Mouse (Mus musculus) heart, postnatal 10 days (tissue): Measurements from ENCODE around the gene Acsl5. TPM values are rescaled to one million over a fixed set of nuclear protein-coding genes. Genes with fewer than 3 reads are reported as not detected.

Experiments used
- DNase-seq, 2 experiments: peaks; one replicate each; pipeline ENCODE4 v3.0.0; 2021
- intact Hi-C: fragments of 180-260 bp; cut with DNase I; formaldehyde crosslinking; loops from one replicate; pipeline ENCODE4 v1.15.1; 2025
- total RNA-seq, 2 experiments: library from RNA; stranded (reverse); gene quantifications; 2 replicates each; pipeline ENCODE4 v1.2.3; 2021

The Acsl5 gene
- total RNA-seq: 10 to 100 TPM; 17.0 to 18.9 TPM

DNA sequence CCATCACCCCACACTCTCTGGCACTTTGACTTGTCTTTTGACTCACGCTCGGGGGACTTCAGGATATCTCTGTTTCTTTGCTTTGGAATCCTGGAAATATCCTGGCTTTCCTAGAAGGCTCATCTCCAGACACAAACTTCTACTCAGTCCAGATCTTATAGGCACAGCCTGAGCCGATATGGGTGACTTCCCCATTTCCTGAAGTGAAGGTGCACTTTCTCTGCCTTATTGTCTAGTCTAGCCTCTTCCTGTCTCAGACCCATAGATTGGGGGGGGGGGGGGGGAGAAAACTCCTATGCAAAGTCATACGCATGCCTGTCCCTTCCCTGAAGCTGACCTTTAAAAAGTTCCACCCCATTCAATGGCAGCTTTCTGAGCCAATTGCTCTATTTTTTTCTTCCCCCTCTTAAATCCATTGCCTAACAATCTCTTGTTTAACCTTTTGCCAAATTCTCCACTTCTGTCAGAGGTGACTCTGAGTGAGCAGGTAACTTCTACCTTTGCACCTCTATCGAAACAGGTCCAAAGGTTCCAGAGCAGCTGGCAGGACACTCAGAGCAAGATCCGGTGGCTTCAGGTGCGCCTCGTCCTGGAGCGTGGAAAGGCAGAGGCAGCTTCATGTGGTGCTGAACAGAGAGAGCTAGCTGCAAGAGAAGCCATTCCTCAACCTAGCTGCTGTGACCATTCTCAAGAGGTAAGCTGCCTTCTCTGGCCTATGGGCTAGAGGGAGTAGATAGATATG lies at the start of gene Acsl5:
Gene Acsl5 (plus strand): TSS at position 556 of the 742 bp plus-strand sequence.
- intact Hi-C loops: no loop called here

GRCm38 (mm10) chr19:55206482-55207138 lies 45.1 kb upstream of the Acsl5 start:
- DNase-seq: peak; percentile 58 to 76
- intact Hi-C loops: loop anchor here (5.0 to 10.0 kb wide), 2 partner anchors 1164 to 1442 kb away; partner anchors contain the start of gene Adra2a

More for the DNA sequence above, at the start of gene Acsl5:
- DNase-seq: no peak

DNA sequence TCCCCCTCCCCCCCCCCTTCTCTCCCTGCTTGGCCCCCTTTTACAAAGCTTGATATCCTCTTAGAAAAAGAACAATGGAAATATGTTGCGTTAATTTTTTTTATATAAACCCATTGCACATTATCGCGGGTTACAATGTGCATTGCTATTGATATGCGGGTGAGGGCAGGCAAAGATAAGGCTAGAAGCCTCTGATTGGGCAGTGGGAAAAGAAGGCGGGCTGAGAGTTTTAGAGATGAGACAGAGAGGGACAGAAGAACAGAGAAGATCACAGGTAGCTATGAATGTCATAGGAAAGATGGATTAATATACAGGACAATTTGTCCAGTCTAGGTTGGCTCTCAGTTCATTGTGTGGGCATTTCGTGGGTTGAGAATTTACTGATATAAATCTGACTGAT lies 44.5 kb upstream of the Acsl5 start:
- intact Hi-C loops: loop anchor here (5.0 to 10.0 kb wide), 2 partner anchors 1165 to 1442 kb away; partner anchors contain the start of gene Adra2a
- DNase-seq: no peak

DNA sequence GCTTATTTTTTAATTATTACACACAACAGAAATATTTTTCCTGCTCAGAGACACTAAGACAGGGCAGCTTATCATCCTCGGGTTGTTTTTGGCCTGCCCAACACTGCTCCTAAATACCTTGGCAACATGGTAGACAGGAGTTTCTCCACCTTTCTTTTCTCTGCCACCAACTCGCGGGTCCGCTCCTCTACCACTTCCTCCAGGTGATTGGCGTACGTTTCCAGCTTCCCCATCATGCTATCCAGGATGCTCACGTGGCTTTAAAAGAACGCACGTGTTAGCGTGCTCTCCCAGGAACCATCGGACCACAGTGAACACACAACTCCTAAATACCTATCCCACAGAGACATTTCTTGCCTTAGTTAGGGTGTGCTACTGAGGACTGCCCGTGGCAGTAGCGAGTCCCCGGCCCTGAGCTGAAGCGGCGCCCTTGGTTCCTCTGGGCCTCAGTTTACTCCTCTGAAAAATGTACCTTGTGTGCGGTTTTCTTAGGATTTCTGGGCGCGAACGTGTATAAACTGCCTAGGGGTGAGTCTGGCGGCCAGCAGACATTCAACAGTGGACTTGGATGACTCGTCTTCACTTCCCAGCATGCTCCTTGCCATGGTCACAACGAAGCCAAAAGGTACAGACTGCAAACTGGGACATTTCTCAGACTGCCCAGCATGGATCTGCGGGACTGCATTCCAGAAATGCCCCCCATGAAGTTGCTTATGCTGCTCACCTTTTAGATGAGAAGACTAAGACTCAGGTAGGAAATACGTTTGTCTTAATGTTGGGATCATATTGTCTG lies 43.8 kb upstream of the Acsl5 start:
- intact Hi-C loops: loop anchor here (5.0 to 10.0 kb wide), 2 partner anchors 1166 to 1443 kb away; partner anchors contain the start of gene Adra2a
- DNase-seq: no peak

GRCm38 (mm10) chr19:55208654-55209053 lies 43.1 kb upstream of the Acsl5 start:
- no peak for DNase-seq
- intact Hi-C loops: loop anchor here (5.0 to 10.0 kb wide), 2 partner anchors 1166 to 1444 kb away; partner anchors contain the start of gene Adra2a

DNA sequence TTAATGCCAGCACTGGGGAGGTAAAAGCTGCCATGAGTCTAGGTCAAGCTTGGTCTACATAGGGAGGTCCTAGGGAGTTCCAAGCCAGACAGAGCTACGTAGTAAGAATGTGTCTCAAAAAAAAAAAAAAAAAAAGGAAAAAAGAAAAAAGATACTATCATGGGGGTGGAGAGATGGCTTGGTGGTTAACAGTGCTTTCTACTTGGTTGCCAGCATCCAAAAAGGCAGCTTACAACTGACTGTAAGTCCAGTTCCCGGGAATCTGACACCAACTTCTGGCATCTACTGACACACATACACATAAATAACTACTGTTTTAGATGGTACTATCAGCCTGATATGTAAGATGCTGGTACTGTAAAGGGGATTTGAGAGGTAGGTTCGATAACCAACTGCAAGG lies 42.7 kb upstream of the Acsl5 start:
- no peak for DNase-seq
- intact Hi-C loops: loop anchor here (5.0 to 10.0 kb wide), 2 partner anchors 1167 to 1444 kb away; partner anchors contain the start of gene Adra2a

GRCm38 (mm10) chr19:55211698-55212097 lies 40.0 kb upstream of the Acsl5 start:
- no peak for DNase-seq
- intact Hi-C loops: no loop called here

DNA sequence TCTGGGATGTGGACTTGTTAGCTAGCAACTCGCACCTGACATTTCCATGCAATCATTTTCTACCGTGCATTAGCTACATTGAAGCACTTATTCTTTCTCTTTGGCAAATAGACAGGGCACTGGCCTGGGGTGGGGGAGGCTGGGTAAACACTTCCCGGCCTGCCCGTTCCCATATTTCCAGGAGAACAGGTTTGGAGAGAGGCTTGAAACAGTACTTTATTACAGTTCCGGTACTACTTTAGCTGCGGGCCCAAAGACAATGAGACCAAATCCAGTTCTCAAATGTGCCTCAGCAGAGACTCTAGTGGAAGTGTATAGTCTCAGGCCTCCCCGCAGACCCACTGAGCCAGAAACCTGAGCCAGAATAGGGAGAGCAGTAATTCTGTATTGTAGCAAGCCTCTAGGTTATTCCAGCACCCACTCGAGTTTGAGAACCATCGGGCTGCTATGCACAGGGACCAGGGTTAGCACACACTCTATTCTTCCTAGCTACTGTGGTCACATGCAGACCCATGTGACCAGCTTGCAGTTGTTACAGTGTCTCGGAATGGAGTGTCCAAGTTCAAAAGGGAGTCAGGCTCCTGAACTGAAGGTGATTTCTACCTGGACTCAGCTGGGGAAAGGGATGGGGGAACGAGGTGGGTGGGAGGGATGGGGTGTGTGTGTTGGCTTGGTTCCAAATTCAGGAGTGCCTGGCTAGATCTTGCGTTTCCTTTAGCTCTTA lies 38.0 kb upstream of the Acsl5 start:
- DNase-seq: no peak
- intact Hi-C loops: no loop called here

GRCm38 (mm10) chr19:55216876-55217275 lies 34.9 kb upstream of the Acsl5 start:
- intact Hi-C loops: no loop called here
- no peak for DNase-seq

GRCm38 (mm10) chr19:55217365-55217764 lies 34.4 kb upstream of the Acsl5 start:
- intact Hi-C loops: no loop called here
- DNase-seq: no peak

DNA sequence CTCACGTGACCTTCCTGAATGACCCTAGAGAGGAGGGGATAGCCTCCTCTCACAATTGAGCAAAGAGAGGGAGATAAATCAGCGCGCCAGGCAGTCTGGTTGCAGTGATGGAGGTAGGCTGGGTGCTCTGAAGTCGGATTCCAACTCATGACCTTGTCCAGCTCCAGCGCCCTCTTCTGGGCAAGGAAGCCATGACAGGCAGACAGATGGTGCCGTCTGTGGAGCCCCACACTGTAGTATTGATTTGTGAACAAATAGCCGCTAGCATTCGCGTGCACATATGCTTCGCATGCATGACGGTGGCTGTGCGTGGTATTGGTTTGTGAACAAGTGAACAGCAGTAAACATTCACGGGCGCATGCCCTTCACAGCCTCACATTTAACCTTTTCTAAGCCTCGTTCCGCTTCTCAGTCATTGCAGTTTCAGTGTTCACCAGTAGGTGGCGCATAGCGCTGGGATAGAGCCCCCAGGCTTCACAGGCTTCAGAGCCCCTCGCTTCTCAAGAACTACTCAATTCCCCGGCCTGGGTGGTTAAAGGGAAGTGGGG lies 33.5 kb upstream of the Acsl5 start:
- peak; percentile 82 to 93 for DNase-seq
- intact Hi-C loops: loop anchor here (1.0 to 2.0 kb wide), 2 partner anchors 37 to 87 kb away; no protein-coding TSS in a partner anchor

GRCm38 (mm10) chr19:55218741-55219221 lies 33.0 kb upstream of the Acsl5 start:
- intact Hi-C loops: loop anchor here (1.0 to 2.0 kb wide), 2 partner anchors 36 to 87 kb away; no protein-coding TSS in a partner anchor
- DNase-seq: no peak

- DNase-seq: no peak
- intact Hi-C loops: loop anchor here (2.0 kb wide), 1 partner anchor 35 kb away; no protein-coding TSS in a partner anchor
These were observed 32.4 kb upstream of the Acsl5 start for GRCm38 (mm10) chr19:55219359-55219758.

GRCm38 (mm10) chr19:55221208-55221607 lies 30.5 kb upstream of the Acsl5 start:
- intact Hi-C loops: no loop called here

DNA sequence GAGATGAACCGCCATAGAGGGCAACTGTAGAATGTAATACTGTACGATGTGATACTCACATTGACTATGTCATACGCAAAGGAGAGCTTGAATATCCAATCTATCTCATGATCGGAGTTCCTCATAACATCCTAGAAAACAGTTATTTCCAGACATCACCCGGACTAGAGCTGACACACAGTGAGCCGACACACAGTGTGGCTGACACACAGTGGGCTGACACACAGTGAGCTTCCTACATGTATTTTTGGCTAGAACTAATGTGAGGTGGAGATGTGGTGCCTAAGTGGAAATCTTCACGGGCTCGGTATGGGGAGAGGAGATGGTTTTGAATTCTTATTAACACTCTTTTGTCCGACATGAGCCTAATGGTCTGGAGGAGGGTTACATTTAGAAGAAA lies 29.5 kb upstream of the Acsl5 start:
- intact Hi-C loops: no loop called here
- no peak for DNase-seq

More at GRCm38 (mm10) chr19:55221208-55221607, 30.5 kb upstream of the Acsl5 start:
- DNase-seq: no peak

GRCm38 (mm10) chr19:55226621-55227020 lies 25.1 kb upstream of the Acsl5 start:
- intact Hi-C loops: no loop called here
- DNase-seq: no peak

DNA sequence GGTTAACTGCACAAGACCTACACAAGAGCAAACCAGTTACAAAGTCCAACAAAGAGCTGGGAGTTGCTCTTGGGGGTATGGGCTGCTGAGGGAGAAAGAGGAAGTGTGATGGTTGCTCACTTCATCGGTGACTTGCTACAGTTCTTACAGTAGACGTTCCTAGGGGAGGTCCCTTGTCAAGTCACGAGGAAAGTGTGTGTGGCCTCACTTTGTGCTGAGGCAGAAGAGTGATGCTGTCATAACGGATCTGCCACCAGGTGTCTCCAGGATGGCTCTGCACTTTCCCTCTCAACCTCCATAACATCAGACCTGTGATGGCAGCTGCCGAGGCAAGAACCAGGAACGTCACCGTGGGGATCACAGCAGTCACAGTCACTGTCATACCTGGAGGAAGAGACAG lies 24.6 kb upstream of the Acsl5 start:
- intact Hi-C loops: no loop called here
- DNase-seq: no peak

DNA sequence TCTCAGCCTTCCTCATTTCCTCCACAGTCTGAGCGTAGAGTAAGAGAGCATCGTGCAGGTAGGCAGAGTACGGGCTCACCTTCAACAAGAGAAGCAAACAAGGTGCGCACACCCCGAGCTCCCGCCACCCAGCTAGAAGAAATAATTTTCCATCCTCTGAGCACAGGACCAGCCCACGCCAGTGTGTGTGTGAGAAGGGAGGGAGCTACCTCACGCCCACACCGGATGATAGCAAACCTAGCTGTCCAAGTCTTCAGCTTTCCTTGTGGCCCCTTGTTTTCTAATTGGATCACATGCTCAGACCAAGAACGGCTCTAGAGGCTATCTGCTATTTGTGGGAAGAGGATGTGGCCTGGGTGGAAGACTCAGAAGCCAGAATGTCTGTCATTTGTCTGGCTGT lies 20.7 kb upstream of the Acsl5 start:
- DNase-seq: no peak
- intact Hi-C loops: no loop called here

- intact Hi-C loops: no loop called here
- DNase-seq: peak; percentile 61 to 63
These were observed 19.6 kb upstream of the Acsl5 start for GRCm38 (mm10) chr19:55232136-55232535.

- intact Hi-C loops: no loop called here
These were observed 15.7 kb upstream of the Acsl5 start for GRCm38 (mm10) chr19:55236026-55236425.

More at GRCm38 (mm10) chr19:55236026-55236425, 15.7 kb upstream of the Acsl5 start:
- no peak for DNase-seq
